Mouse (Mus musculus) liver, adult (tissue): ENCODE measurements around the gene Sowaha.

Experiments used
- GATA4 ChIP-seq: IDR thresholded peaks from 2 replicates; pipeline ENCODE4 v1.6.1; 2014; ENCODE audit warnings: mild to moderate bottlenecking, low read length; ENCODE audit not compliant: insufficient replicate concordance

The Sowaha gene

DNA sequence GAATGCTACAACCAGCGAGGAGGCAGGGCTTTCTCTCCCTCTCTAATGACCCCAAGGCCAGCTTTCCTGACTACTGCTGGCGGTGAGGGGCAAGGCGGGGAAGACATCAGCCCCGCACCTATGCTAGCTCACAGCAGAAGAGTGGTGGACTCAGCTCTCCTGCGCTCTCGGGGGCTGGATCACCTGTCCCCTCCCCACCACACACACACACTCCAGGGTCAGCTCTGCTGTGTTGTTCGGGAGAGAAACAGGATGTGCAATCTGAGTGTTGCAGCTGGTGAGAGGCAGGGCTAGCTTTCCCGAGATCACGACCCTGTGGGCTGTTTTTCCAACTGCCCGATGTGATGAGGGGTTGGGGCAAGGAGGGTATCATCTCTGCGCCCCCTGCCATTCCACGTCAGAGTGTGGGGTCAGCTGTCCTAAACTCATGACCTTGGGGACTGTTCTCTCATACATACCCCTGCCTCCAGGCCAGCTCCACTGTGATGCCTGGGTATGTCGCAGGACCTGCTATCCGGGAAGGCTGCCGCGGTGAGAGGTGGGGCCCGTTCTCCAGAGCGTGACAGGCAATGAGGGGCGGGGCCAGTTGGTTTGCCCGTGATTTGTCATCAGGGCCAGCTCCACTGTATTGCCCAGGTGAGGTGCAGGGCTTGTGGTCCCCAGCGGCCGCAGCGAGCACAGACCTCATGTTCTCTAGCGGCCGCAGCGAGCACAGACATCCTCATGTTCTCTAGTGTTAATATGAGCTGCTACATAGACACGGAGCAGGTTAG is 6.9 kb upstream of the Sowaha start:
- no peak for TF ChIP-seq GATA4

- no peak for TF ChIP-seq GATA4
These were observed 6.3 kb upstream of the Sowaha start for GRCm38 (mm10) chr11:53486351-53486750.

DNA sequence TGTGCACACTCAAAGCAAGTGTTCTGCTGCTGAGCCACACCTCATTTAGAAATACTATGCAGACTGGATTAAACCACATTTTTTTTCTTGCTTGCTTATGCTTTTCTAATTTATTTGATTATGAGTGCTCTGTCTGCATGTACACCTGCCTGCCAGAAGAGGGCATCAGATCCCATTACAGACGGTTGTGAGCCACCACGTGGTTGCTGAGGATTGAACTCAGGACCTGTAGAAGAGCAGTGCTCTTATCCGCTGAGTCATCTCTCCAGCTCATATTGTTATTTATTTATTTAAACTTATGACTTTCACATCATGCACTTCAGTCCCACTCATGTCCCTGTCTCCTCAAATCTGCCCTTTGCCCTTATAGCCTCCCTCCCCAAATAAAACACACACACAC is 5.6 kb upstream of the Sowaha start:
- TF ChIP-seq GATA4: no peak

- no peak for TF ChIP-seq GATA4
These were observed 3.3 kb upstream of the Sowaha start for GRCm38 (mm10) chr11:53483159-53483891.

- no peak for TF ChIP-seq GATA4
These were observed 1.1 kb upstream of the Sowaha start for GRCm38 (mm10) chr11:53481088-53481730.

DNA sequence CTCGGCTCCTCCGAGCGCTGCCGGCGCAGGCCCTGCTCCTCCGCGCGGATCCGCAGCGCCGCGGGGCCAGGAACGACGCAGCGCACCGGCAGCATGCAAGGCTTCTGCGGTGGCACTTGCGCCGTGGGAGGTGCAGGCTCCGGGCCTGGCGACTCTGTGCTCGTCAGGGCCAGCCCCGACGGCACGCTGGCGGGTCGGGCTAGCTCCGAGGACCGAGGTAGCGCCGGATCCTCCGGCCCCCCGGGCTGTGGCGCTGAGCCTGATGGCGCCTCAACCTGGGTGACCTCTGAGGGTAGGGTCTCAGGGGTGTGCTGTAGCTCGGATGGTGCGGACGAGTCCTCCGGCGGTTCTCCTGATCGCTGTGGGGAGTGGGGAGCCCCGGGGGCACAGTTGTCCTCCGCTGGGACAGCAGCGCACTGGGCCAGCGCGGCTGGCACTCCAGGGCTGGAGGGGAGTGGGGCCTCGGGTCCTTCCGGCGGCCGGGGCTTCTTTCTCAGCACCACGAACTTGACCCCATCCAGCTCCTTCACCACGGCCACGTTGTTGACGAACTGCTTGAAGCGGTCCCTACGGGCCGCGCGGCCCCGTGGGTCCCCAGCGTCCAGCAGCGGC is 797 bp downstream of the Sowaha start:
- TF ChIP-seq GATA4: no peak

DNA sequence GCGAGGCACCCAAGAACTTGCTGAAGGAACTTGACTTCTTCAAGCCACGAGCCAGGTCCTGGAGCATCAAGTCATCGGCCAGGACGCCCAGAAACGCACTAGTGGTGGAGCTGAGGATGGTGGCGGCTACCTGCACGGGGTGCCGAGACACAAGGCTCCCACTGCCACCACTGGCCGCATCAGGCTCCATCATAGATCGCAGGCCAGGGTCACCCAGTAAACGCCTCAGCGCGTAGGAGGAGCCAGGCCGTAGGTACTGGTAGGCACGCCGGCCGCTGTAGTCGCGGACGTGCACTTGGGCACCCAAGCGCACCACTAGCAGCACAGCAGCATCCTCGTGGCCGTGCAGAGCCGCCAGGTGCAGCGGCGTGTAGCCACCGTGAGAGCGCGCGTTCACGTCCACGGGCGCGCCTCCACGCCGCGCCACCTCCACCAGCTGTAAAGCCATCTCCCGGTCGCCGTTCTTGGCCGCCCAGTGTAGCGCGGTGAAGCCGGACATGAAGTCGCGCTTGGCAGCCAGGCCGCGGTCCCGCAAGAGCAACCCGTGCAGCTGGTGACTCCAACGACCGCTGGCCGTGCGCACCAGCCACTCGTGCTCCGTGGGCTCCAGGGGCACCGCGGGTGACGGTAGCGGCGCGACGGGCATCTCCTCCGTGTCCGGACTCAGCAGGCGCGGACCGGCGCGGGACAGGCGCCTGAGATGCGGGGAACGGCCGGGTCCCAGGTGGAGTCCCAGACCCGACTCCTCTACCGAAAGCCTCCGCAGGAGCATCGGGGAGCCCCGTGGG is 1.5 kb downstream of the Sowaha start:
- TF ChIP-seq GATA4: no peak

GRCm38 (mm10) chr11:53477833-53478232 is 2.2 kb downstream of the Sowaha start:
- TF ChIP-seq GATA4: no peak

DNA sequence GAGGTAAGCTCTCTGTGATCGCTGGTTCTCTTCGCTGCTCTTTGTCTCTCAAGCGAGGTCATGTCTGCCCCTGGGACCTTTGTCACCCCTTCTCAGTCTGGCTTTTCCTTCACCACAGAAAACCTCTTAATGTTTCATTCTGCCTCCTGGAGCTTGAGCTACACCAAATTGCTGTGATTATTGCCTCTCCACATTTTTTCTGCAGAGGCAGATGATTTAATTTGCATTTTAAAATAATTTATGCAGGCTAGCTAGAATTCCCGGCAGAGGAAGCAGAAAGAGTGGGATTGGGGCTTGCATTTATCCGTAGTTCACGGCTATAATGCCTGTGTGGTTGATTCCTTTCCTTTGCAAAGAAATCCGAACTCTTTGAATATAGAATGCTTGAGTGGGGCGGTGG is 4.5 kb downstream of the Sowaha start:
- no peak for TF ChIP-seq GATA4

DNA sequence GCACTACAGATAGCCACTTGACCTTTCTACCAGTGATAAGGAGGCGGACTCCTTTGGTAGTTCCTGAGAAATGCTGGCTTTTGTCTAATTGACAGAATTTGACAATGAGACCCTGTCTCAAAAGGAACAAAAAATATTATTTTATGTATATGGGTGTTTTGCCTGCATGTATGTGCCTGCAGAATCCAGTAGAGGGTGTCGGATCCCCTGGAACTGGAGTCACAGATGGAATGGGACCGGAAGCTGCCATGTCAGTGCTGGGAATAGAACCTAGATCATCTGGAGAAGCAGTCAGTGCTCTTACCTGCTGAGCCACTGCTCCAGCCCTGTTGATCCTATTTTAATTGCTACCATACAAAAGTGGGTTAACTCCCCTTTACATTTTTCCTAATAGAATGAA is 7.4 kb downstream of the Sowaha start:
- TF ChIP-seq GATA4: no peak

DNA sequence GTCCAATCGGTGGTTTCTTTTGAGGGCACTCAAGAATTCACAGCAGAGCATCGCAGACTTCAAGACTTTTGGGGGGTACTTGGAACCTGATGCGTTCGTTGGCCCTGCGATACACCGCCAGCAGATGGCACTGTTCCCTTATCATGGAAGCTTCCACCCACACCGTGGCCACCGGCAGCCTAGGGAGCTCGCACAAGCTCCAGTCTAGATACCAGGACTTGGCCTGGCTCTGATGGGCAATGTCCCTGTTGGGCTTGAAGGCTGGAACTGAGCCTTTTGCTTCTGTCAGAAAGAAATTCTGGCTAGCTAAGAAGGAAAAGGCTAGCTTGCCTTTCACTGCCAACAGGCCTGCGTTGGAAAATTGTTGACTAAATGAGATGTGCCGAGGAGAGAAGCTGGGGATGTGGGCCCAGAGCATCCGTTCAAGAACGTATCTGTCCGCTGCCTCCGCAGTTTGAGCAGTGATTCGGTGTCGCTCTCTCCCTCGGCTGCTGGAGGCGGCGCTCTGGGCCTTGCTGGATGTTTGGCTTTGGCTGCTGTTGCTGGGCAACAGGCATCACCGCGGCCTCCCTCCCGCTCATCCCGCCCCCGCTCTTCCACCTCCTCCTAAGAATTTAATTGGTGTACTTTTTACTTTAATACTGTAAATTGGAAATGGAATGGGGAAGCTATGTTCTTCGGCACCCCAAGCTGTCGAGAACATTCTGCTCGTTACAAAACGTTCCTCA is 9.9 kb downstream of the Sowaha start, which contains the start of gene Gm9837:
Gene Gm9837, minus strand, starts transcription at position 512 of the 728 bp plus-strand sequence.
- peak; percentile 32; the same call in 1 of the 2 replicates for TF ChIP-seq GATA4

DNA sequence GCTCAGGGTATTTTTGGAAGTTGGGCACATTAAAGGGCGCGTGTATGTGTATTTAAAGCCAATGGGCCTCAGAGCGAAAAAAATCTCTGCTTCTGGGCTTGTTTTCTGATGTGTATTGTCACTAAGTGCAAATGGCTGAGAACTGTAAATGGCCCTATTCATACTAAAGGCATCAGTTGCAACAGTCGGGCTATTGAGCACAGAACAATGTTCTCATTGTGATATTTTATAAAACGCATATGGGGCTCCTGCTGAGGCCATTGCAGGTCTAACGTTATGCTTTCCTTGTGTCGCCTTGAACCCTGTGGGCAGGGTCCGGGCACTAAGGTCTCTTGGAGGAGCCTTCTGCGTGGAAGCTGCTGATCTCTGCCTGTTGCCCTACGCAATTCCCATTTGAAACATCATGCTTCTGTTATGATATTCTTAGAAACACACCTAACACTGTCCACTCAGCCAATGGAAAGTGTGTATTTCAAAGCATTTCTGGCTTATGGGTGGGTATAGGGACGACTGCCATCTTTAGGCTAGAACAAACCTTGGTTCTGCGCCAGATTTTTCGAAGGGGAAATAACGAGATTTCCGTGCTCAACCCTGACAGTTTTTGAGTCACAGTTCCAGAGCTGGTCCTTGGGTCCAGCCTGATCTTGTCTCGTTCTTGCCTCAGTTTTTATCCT is 10.6 kb downstream of the Sowaha start:
- TF ChIP-seq GATA4: no peak

DNA sequence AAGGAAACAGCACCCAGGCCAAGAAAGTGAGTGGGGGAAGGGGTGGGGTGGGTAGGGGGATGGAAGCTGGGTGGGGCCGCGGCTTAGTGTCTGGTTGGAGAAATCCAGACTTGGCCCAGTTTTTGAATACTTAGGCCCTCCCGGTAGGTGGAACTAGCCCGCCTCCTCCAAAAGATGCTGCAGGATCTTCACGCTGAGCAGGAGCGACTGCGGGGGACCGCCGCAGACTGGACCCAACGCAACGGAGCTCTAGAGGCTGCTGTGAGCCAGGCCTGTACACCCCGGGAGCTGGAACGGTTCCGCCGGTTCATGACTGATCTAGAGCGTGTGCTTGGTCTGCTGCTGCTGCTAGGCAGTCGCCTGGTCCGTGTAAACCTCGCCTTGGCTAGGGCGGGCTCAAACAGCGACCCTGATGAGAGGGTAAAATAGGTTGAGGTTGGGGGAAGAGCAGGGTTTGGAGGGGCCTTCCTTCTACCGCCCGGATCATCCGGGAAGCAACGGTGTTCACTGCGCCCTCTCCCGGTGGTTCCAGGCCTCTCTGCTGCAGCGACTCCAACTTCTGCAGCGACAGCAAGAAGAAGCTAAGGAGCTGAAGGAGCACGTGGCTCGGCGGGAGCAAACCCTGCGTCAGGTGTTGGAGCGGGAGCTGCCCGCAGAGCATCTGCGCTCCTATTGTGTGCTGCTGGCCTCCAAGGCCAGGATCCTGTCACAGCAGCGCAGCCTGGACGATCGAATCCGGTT is 13.7 kb downstream of the Sowaha start:
- TF ChIP-seq GATA4: no peak
